Mouse (Mus musculus): ENCODE results near the gene Zfyve9.

DNA sequence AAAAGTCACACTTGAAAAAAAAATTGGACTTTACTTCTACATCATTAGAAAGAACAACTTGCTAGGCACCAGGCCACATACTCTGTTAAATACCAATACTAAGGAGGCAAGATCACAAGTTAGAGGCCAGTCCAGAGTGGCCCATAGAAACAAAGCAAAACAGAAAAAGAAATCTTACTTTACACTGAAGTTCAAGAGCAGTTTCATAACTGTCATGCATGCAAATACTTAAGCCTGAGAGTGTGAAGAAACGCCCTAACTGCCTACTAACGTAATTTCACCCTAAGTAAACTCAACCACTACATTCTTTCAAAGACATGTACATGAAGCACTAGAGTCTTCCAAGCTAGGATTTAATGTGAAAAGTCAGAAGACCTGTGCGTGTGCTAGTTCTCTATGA, 45.1 kb upstream of the Zfyve9 start:
- no peak for TF ChIP-seq CTCF (IDR thresholded peaks at IDR 0.05; ENCODE audit: low read depth, low read length)
- no peak for TF ChIP-seq POLR2A (IDR thresholded peaks at IDR 0.05; ENCODE audit: extremely low read depth, insufficient read depth, low read length)
